1 mouse cellular context compared by ENCODE assay signal in the genomic region with DNA sequence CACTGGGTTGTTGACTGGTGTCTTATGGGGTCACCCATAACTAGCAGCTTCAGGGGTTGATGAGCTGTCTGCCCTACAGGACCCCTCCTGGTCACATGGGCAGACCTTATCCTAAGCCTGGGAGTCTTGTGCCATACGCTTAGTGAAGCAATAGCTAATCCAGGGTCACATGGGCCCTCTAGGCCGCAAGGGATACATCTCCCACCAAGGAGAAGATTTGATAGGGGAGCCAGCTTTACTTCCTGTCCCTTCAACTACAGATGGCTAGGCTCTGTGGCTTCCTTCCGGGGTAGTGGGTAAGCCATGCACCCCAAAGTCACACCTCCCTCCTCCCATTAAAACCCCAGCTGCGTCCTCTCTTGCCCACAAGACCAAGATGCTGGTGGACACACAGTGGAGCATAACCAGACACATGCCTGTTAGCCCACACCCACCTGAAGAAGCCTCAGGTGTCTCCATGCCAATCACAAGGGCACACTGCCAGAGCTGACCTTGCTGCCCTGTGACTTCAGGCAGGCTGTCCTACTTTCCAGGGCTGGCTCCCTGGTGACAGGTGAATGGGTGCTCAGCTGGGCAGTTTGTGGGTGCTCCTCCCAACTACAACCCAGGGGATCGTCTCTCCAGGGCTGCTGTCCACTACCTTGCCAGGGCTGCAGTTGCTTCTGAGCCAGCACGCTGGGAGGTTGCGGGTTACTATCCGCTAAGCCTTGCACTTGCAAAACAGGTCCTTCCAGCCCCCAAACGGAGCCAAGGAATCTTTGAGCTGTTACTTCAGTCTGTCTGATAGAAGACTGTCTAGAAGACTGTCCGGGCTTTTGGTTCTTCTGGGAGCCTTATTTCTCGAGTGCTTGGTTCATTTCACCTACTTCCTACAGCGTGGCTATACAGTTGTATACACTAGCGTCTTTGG.
TF ChIP-seq lines count a peak whose summit lies in the region.

A gene (minus strand): TSS at position 51 of the 910 bp plus-strand sequence.

TF ChIP-seq in CH12.LX, 34 proteins besides CTCF, POLR2A, EP300 and RAD21 (continued from another document):
- TF ChIP-seq MYC (IDR thresholded peaks at IDR 0.05; ENCODE audit: low read depth, low read length) (0 out of 2 replicates have a peak, but pooled peaks have one; percentile 25), MXI1 (IDR thresholded peaks at IDR 0.05; ENCODE audit: low read depth, low read length) (no peak), TCF12 (IDR thresholded peaks at IDR 0.05; ENCODE audit: low read depth, low read length) (0 out of 2 replicates have a peak, but pooled peaks have one; percentile 39), SMC3 (IDR thresholded peaks at IDR 0.05; ENCODE audit: low read depth, low read length) (no peak), MAX (IDR thresholded peaks at IDR 0.05; ENCODE audit: low read length) (0 out of 2 replicates have a peak, but pooled peaks have one; percentile 24), BHLHE40 (IDR thresholded peaks at IDR 0.05; ENCODE audit: low read depth, low read length) (0 out of 2 replicates have a peak, but pooled peaks have one; percentile 17), NRF1 (IDR thresholded peaks at IDR 0.05; ENCODE audit: low read depth, low read length) (no peak)
